Mouse (Mus musculus) embryonic fibroblast, embryonic 13.5 days (primary cell): ENCODE data around the gene Abhd6.

ENCODE experiments used
- CTCF ChIP-seq: IDR thresholded peaks from 2 replicates; pipeline ENCODE4 v1.5.1; 2011; ENCODE audit warnings: mild to moderate bottlenecking, control low read depth, low read length, moderate library complexity, borderline replicate concordance; ENCODE audit not compliant: insufficient read depth
- POLR2A ChIP-seq: IDR thresholded peaks from 2 replicates; pipeline ENCODE4 v1.6.1; 2011; ENCODE audit warnings: low read depth, mild to moderate bottlenecking, control low read depth, low read length, moderate library complexity

GRCm38 (mm10) chr14:8015756-8016155 lies 13.1 kb downstream of the Abhd6 start:
- TF ChIP-seq POLR2A (no peak), CTCF (no peak)
